Comparison of ENCODE assay signal across 12 mouse cellular contexts in the genomic region with DNA sequence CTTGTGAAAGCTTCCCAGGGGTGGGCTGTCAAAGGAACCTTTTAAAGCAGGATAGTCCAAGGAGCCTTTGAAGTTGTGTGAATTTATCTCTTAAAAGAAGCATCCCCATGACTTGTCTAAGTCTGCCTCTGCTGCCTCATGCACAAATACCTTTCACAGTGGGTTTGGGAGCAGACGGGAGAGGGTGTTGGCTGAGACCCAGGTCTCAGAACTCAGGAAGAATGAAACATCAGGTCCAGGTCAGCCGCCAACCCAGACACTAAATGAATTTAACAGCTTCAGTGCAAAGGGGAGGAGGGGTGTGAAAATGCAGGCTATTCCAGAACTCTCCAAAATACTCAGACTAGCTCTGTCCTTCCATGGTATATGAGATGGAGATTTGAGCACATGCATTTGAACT. TPM values are rescaled to one million over a fixed set of nuclear protein-coding genes. Genes with fewer than 3 reads are reported as not detected.
DNase-seq lines count a peak whose midpoint lies in the region; ATAC-seq lines count a peak whose summit lies in the region.
"Had no signal": no experiment of that assay in that cellular context is flagged by ENCODE, and none has a peak within 500 bp of the region (broad histone marks: within the 10 kb centered on the region; RNA-seq: fewer than 3 reads in every experiment).

No protein-coding gene starts in this region.

- no peak overlapping the region for H3K9ac ChIP-seq in midbrain, embryonic 16.5 days (ENCODE audit: low read depth, low read length)
- H3K9ac ChIP-seq in kidney, embryonic 14.5 days (ENCODE audit: low read depth, low read length): no peak overlapping the region
- H3K9ac ChIP-seq: hindbrain, embryonic 15.5 days; liver, embryonic 13.5 days had no signal

- H3K4me2 ChIP-seq in midbrain, embryonic 16.5 days (ENCODE audit: low read length): no peak overlapping the region
- H3K4me2 ChIP-seq in kidney, embryonic 14.5 days (replicated peaks; ENCODE audit: low read depth, low read length): no peak overlapping the region
- H3K4me2 ChIP-seq: hindbrain, embryonic 15.5 days; liver, embryonic 13.5 days had no signal

- peak; percentile 66; the same call in 1 of the 2 replicates for ATAC-seq in midbrain, embryonic 16.5 days
- no peak for ATAC-seq in kidney, embryonic 14.5 days (ENCODE audit: low FRiP score, low TSS enrichment)

- no peaks in the 10 kb centered on the region for H3K36me3 ChIP-seq in midbrain, embryonic 16.5 days (ENCODE audit: control insufficient read depth, insufficient read depth, low read length)
- no peaks in the 10 kb centered on the region for H3K36me3 ChIP-seq in midbrain, embryonic 10.5 days
- H3K36me3 ChIP-seq in kidney, embryonic 14.5 days (ENCODE audit: control insufficient read depth, insufficient read depth, low read length): no peaks in the 10 kb centered on the region
- H3K36me3 ChIP-seq: hindbrain, embryonic 15.5 days; liver, embryonic 13.5 days had no signal

- WGBS in midbrain, embryonic 16.5 days: 46% methylated on average over 2 of the region's 2 CpGs
- WGBS in midbrain, embryonic 10.5 days: 67% methylated on average over 2 of the region's 2 CpGs
- WGBS in kidney, embryonic 14.5 days: 49% methylated on average over 2 of the region's 2 CpGs

- no peak overlapping the region for H3K4me3 ChIP-seq in midbrain, embryonic 16.5 days (ENCODE audit: low read depth, low read length)
- no peak overlapping the region for H3K4me3 ChIP-seq in midbrain, embryonic 10.5 days
- H3K4me3 ChIP-seq in kidney, embryonic 14.5 days (ENCODE audit: low read length): no peak overlapping the region
- H3K4me3 ChIP-seq: hindbrain, embryonic 15.5 days; layer of hippocampus, adult 2 months; liver, embryonic 13.5 days had no signal

- H3K9me3 ChIP-seq in midbrain, embryonic 16.5 days (replicated peaks; ENCODE audit: control insufficient read depth, low read length, poor library complexity, severe bottlenecking): no peaks in the 10 kb centered on the region
- H3K9me3 ChIP-seq in midbrain, embryonic 10.5 days (replicated peaks): no peaks in the 10 kb centered on the region
- no peaks in the 10 kb centered on the region for H3K9me3 ChIP-seq in kidney, embryonic 14.5 days (ENCODE audit: control insufficient read depth, low read length)
- H3K9me3 ChIP-seq: hindbrain, embryonic 15.5 days; liver, embryonic 13.5 days had no signal

- no peaks in the 10 kb centered on the region for H3K27me3 ChIP-seq in midbrain, embryonic 16.5 days (ENCODE audit: control insufficient read depth, insufficient read depth, low read depth, low read length)
- H3K27me3 ChIP-seq in midbrain, embryonic 10.5 days (ENCODE audit: low read depth, poor library complexity, severe bottlenecking): no peaks in the 10 kb centered on the region
- H3K27me3 ChIP-seq in kidney, embryonic 14.5 days (ENCODE audit: control insufficient read depth, insufficient read depth, low read length): no peaks in the 10 kb centered on the region
- H3K27me3 ChIP-seq: hindbrain, embryonic 15.5 days; liver, embryonic 13.5 days had no signal

- peak overlapping the region; percentile 30; the same call in 1 of the 2 replicates for H3K27ac ChIP-seq in midbrain, embryonic 16.5 days (ENCODE audit: low read length)
- no peak overlapping the region for H3K27ac ChIP-seq in midbrain, embryonic 10.5 days (replicated peaks)
- H3K27ac ChIP-seq in kidney, embryonic 14.5 days (ENCODE audit: low read depth, low read length): no peak overlapping the region
- H3K27ac ChIP-seq: hindbrain, embryonic 15.5 days; liver, embryonic 13.5 days had no signal

- intact Hi-C loops in heart, postnatal 25 days (cut with DNase I): no loop called here

- H3K4me1 ChIP-seq in midbrain, embryonic 16.5 days (ENCODE audit: control insufficient read depth, insufficient read depth, low read length): peaks cover 12% of the 10 kb centered on the region
- H3K4me1 ChIP-seq in midbrain, embryonic 10.5 days: peaks cover 16% of the 10 kb centered on the region
- H3K4me1 ChIP-seq in kidney, embryonic 14.5 days (ENCODE audit: control insufficient read depth, insufficient read depth, low read length): peaks cover 10% of the 10 kb centered on the region; the same call in 1 of the 2 replicates
- H3K4me1 ChIP-seq: liver, embryonic 13.5 days had no signal

- peak; percentile 57 to 58 for DNase-seq in cerebellum, postnatal 10 days
- DNase-seq in cerebellum, adult 9-10 months: no peak
- DNase-seq in heart, adult 11 months: peak; percentile 94
- DNase-seq in heart, postnatal 25 days (ENCODE audit: low spot score): no peak
- no peak for DNase-seq in midbrain, embryonic 10.5 days (ENCODE audit: low spot score)
- no peak for DNase-seq in kidney, postnatal 4 days
- DNase-seq: kidney, adult 9 months; liver, embryonic 13.5 days had no signal

RNA-seq across cellular contexts. Expression of gene Crb2, which starts 28.1 kb away (rescaled TPM):
- 1 to 10 TPM in 1 of 2 experiments, under 1 TPM in 1; 0.78 to 1.0 TPM for total RNA-seq in heart, postnatal 25 days (2021)
- polyA plus RNA-seq in midbrain, embryonic 16.5 days (2015; fragmentation: Nextera tagmentation; extraction: Ambion mirVana): 4.2 and 5.3 TPM in 2 replicates
- 31.1 and 31.4 TPM in 2 replicates for polyA plus RNA-seq in midbrain, embryonic 10.5 days (2016; fragmentation: Nextera tagmentation; extraction: Ambion mirVana)
- polyA plus RNA-seq in kidney, embryonic 14.5 days (2014; fragmentation: Nextera tagmentation; extraction: Ambion mirVana): 2.2 and 3.2 TPM in 2 replicates

RNA-seq across cellular contexts. Expression of gene Strbp, which starts 44.2 kb away (rescaled TPM):
- total RNA-seq in heart, postnatal 25 days (2021): 10 to 100 TPM; 19.1 to 20.0 TPM
- polyA plus RNA-seq in midbrain, embryonic 16.5 days (2015; fragmentation: Nextera tagmentation; extraction: Ambion mirVana): 108 and 119 TPM in 2 replicates
- 61.6 and 64.4 TPM in 2 replicates for polyA plus RNA-seq in midbrain, embryonic 10.5 days (2016; fragmentation: Nextera tagmentation; extraction: Ambion mirVana)
- polyA plus RNA-seq in kidney, embryonic 14.5 days (2014; fragmentation: Nextera tagmentation; extraction: Ambion mirVana): 41.4 and 57.2 TPM in 2 replicates

Comparison
In these comparisons a context has a peak if more than half of its experiments do, and no peak if none do; other contexts are left out.
1. DNase-seq: peak in cerebellum, postnatal 10 days (2 of 2) and heart, adult 11 months (single experiment); none in cerebellum, adult 9-10 months (single experiment), heart, postnatal 25 days (single experiment), midbrain, embryonic 10.5 days (single experiment) and kidney, postnatal 4 days (0 of 2).